Mouse (Mus musculus) urinary bladder, postnatal 10 days (tissue): ENCODE measurements around the gene Ing5.
"Not testable (repeated sequence)": the region's sequence is repeated elsewhere in the genome, so short reads cannot be mapped to it uniquely, and the experiment has no call there.

Experiments
- DNase-seq: peaks from one replicate; pipeline ENCODE4 v3.0.0; 2022; ENCODE audit warnings: low spot score

Gene Ing5

GRCm38 (mm10) chr1:93803556-93804507 lies at the start of gene Ing5:
TSS of gene Ing5 (plus strand) at chr1:93803965.
- peak; percentile 99 for DNase-seq

- peak; percentile 69 for DNase-seq
Observed at GRCm38 (mm10) chr1:93754573-93755290, 49.0 kb upstream of the Ing5 start, which contains the start of gene Thap4. TSS of gene Thap4 (minus strand) at chr1:93754864.

GRCm38 (mm10) chr1:93755291-93755610 lies 48.5 kb upstream of the Ing5 start:
- no peak for DNase-seq

GRCm38 (mm10) chr1:93755618-93756017 lies 48.1 kb upstream of the Ing5 start:
- no peak for DNase-seq

- no peak for DNase-seq
Observed at GRCm38 (mm10) chr1:93756154-93756553, 47.6 kb upstream of the Ing5 start.

- DNase-seq, result no peak
Observed at GRCm38 (mm10) chr1:93760076-93760475, 43.7 kb upstream of the Ing5 start.

GRCm38 (mm10) chr1:93763531-93763930 lies 40.2 kb upstream of the Ing5 start:
- DNase-seq, result not testable (repeated sequence)

- DNase-seq, result no peak
Observed at GRCm38 (mm10) chr1:93764871-93765591, 38.7 kb upstream of the Ing5 start.

GRCm38 (mm10) chr1:93767600-93767999 lies 36.2 kb upstream of the Ing5 start:
- DNase-seq, result no peak

- no peak for DNase-seq
Observed at GRCm38 (mm10) chr1:93769901-93770300, 33.9 kb upstream of the Ing5 start.

GRCm38 (mm10) chr1:93776686-93777085 lies 27.1 kb upstream of the Ing5 start:
- no peak for DNase-seq

GRCm38 (mm10) chr1:93786912-93787311 lies 16.9 kb upstream of the Ing5 start:
- DNase-seq, result no peak

GRCm38 (mm10) chr1:93794526-93794925 lies 9.2 kb upstream of the Ing5 start:
- no peak for DNase-seq

- no peak for DNase-seq
Observed at GRCm38 (mm10) chr1:93795886-93796285, 7.9 kb upstream of the Ing5 start.

GRCm38 (mm10) chr1:93800670-93801503 lies 2.9 kb upstream of the Ing5 start:
- no peak for DNase-seq

- peak; percentile 69 for DNase-seq
Observed at GRCm38 (mm10) chr1:93801741-93802238, 2.0 kb upstream of the Ing5 start, which contains the start of gene Dtymk. TSS of gene Dtymk (minus strand) at chr1:93801934.

- no peak for DNase-seq
Observed at GRCm38 (mm10) chr1:93802771-93803170, 994 bp upstream of the Ing5 start.

GRCm38 (mm10) chr1:93804818-93805217 lies 1.1 kb downstream of the Ing5 start:
- DNase-seq, result no peak

GRCm38 (mm10) chr1:93805221-93805951 lies 1.6 kb downstream of the Ing5 start:
- DNase-seq, result no peak

- no peak for DNase-seq
Observed at GRCm38 (mm10) chr1:93808871-93809270, 5.1 kb downstream of the Ing5 start.

- DNase-seq, result no peak
Observed at GRCm38 (mm10) chr1:93810011-93810410, 6.2 kb downstream of the Ing5 start.
